Mouse (Mus musculus) cerebellum, postnatal 4 days (tissue): ENCODE results near the gene C1qtnf5.
A peak's percentile ranks its signal among the peaks of the same experiment; 100 is the strongest.

ENCODE experiments used
- DNase-seq, 2 experiments: peaks; one replicate each; pipeline ENCODE4 v3.0.0; 2022; ENCODE audit warnings: low spot score in 2 of 2, mixed read lengths in 1 of 2

The C1qtnf5 gene

GRCm38 (mm10) chr9:44130034-44130433, 23.0 kb downstream of the C1qtnf5 start:
- DNase-seq = peak in 1 of 2 experiments; percentile 27

DNA sequence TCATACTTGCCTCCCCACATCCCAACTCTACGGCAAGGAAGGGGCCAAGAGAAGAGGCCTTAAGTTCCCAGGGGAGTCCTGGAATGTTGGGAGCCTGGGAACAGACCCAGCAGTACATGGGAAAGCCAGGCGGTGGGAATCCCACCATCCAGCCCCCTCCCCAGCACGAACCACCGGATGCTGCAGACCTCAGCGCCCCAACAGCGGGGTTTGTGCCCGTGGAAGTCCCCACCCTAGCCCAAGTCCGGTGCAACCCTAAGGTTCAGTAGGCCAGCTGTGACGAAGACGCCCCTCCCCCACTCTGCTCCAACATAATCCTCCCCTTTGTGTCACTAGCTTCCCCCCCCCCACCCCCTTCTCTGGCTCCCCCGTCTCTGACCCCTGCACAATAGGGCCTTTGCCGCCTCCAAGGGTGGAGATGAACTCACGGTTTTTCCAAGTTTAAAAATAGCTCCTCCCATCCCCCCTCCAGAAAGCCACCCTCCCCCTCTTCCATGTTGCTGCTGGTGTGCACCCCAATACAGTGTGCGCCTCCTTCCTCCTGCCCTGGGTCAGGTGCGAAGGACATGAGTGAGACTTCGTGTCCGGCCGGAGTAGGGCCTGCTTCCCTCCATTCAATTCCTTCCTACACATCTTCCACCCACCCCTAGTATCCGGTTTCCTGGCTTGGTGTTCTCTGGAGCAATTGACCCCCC, 23.7 kb downstream of the C1qtnf5 start:
- no peak for DNase-seq

GRCm38 (mm10) chr9:44131276-44131590, 24.2 kb downstream of the C1qtnf5 start:
- DNase-seq = no peak

- DNase-seq = no peak
Observed at GRCm38 (mm10) chr9:44132200-44132599, 25.2 kb downstream of the C1qtnf5 start.

GRCm38 (mm10) chr9:44133287-44133686, 26.2 kb downstream of the C1qtnf5 start:
- no peak for DNase-seq

- peak; percentile 60 to 82 for DNase-seq
Observed at GRCm38 (mm10) chr9:44134101-44134850, 27.2 kb downstream of the C1qtnf5 start, which contains the start of gene Mcam. Gene Mcam, plus strand, starts transcription at chr9:44134469.

- peak in 1 of 2 experiments; percentile 48 for DNase-seq
Observed at GRCm38 (mm10) chr9:44134851-44135730, 28.0 kb downstream of the C1qtnf5 start.

GRCm38 (mm10) chr9:44135731-44136411, 28.8 kb downstream of the C1qtnf5 start:
- no peak for DNase-seq

GRCm38 (mm10) chr9:44137846-44138245, 30.8 kb downstream of the C1qtnf5 start:
- DNase-seq = no peak

GRCm38 (mm10) chr9:44141951-44142350, 34.9 kb downstream of the C1qtnf5 start:
- DNase-seq = no peak

DNA sequence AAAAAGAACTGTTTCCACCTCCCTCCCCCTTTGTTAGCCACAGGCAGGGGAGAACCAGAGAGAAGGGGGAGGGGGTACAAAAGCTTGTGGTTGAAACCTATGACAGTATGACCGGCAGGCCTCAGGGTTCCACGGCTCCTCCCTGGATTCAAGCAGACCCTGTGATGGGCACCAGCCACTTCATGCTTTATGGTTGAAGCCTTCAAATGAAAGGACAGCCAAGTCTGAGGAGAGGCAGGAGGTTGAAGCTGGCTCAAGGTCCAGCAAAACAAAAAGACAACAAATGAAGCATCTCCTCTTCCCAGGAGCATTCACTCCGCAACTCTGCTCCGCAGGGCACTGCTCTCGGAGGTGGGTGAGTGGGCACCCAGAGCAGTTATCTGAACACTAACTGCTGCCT, 36.4 kb downstream of the C1qtnf5 start:
- DNase-seq = no peak

DNA sequence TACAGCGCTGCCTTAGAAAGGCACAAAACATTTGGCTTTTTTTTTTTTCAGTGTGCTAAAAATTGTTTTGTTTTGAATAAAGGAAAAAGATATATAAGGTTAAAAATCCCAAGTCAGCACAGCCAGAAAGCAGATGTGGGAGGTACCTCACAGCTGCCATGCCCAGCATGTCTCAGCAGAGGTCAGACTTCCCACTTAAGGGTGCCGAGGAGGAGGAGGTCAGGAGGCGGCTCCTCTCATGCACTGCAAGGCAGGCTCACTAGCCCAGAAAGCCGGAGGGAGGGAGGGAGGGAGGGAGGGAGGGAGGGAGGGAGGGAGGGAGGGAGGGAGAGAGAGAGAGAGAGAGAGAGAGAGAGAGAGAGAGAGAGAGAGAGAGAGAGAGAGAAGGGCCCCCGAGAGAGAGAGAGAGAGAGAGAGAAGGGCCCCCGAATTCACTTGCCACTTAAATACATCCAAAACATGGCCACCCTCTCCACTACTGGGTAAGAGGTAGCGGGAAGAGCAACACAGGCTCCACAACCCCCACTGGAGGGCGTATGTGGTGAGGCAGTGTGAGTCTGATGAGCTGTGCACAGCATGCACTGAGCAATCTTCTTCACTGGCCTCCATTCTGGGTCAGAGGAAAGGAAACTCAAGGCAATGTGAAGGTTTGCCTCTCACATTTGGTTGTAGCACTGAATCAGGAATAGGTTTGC, 37.1 kb downstream of the C1qtnf5 start:
- no peak for DNase-seq

DNA sequence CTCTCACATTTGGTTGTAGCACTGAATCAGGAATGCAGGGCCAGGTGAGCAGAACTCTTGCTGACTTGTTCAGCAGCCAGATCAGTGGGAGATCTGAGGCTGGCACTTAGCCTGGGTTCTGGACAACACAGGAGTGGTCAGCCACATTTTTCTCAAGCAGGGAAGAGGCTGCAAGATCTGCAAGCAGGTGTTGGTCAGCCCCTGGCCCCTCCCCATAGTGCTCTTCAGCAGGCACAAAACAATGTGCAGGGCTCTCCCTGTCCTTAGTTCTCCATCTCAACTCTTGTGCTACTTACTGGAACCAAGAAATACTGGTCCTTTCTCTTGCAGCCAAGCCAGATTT, 37.6 kb downstream of the C1qtnf5 start:
- DNase-seq = no peak

GRCm38 (mm10) chr9:44147290-44147689, 40.2 kb downstream of the C1qtnf5 start:
- DNase-seq = no peak
